Mouse (Mus musculus): Measurements from ENCODE around the gene Tmem102. TPM values are rescaled to one million over a fixed set of nuclear protein-coding genes. Genes with fewer than 3 reads are reported as not detected.

The Tmem102 gene
- polyA plus RNA-seq (2015; fragmentation: Nextera tagmentation; extraction: Ambion mirVana): 19.9 and 20.4 TPM in 2 replicates

DNA sequence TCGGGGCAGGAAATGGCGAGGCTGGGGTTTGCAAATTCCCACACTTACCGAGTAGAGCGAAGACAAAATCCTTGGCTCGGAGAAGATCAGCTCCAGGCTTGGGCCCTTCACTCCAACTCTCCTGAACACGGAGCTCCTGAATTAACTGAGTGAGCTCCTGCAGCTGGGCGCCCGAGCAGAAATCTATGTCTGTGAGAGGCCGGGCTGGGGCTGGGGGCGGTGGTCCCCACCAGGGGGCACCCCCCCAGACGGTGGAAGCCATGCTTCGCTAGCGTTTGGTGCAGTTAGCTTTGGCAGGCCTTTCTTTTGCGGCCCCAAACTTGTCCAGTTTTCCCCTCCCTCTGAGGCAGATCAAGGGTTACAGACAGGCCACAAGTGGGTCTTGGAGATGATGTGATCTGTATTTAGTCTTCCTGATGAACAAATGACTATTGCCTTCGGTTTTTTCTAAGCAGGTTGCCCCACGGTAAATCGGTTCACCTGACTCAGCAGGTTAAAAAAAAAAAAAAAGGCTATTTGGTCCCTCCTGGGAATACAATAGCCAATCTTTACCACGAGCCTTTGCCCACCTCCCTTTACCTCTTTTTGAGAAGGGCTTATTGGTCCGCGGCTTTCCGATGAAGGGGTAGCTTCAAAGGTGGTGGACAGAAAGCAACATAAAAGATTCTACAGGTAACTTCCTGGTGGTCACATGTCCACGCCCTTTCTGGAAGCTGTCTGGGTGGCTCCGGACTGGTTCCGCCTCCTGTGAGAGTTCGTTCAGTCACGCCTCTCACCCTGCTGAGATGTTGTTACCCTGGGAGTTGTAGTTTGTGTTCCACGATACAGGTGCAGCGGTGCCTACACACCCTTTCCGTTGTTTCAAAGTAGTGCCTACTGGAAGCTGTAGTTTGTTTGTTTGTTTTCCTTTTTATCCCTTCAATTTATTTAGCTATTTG, at the start of gene Tmem102:
Gene Tmem102 (minus strand): TSS at position 653 of the 938 bp plus-strand sequence.
- peak within 1 kb of the TSS; percentile 56 for H3K4me3 ChIP-seq (replicated peaks)
- no peaks in the 10 kb centered on the region for H3K9me3 ChIP-seq
- 11% methylated on average over 29 of the region's 29 CpGs for WGBS
- no peak within 1 kb of the TSS; the same call in 1 of the 2 replicates for H3K9ac ChIP-seq
- H3K27me3 ChIP-seq (replicated peaks): peaks cover 6% of the 10 kb centered on the region; the same call in 1 of the 2 replicates
- peak; percentile 33; the same call in 1 of the 2 replicates for ATAC-seq (ENCODE audit: insufficient read depth, low FRiP score, low read depth)
- no peaks in the 10 kb centered on the region for H3K36me3 ChIP-seq
- H3K27ac ChIP-seq: no peak within 1 kb of the TSS; the same call in 1 of the 2 replicates
- peaks cover 46% of the 10 kb centered on the region for H3K4me1 ChIP-seq
- H3K4me2 ChIP-seq: peak within 1 kb of the TSS; percentile 98

- Histone ChIP-seq H3K27me3 (replicated peaks) (peaks cover 4% of the 10 kb centered on the region; the same call in 1 of the 2 replicates), H3K36me3 (peaks cover 27% of the 10 kb centered on the region), H3K27ac (no peak overlapping the region), H3K4me1 (peaks cover 7% of the 10 kb centered on the region), H3K9me3 (no peaks in the 10 kb centered on the region), H3K9ac (no peak overlapping the region), H3K4me3 (replicated peaks) (no peak overlapping the region), H3K4me2 (no peak overlapping the region)
- WGBS: 83% methylated on average over 10 of the region's 10 CpGs
- no peak for ATAC-seq (ENCODE audit: insufficient read depth, low FRiP score, low read depth)
These were observed 49.3 kb upstream of the Tmem102 start for GRCm38 (mm10) chr11:69854680-69855079.

DNA sequence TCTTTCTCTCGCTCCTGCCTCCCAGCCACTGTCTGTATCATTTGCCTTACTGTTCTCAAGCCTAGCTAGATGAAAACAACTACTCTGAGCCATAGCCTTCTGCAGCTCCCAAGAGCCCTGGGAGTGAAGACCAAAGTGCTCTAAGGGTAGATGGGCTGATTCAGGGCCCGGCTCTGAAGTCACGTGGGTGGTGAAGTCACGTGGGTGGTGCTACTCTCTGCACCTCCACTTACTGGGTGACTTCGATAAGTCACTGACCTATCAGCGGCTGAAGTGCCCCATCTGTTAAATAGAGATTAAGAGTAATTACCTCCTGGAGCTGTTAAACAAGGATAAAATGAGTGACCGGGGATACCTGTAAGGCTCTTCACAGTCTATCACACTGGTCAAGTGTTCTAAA, 48.6 kb upstream of the Tmem102 start:
- Histone ChIP-seq H3K9me3 (no peaks in the 10 kb centered on the region), H3K4me2 (0 out of 2 replicates have a peak overlapping the region, but pooled peaks have one; percentile 4), H3K27me3 (replicated peaks) (peaks cover under 1% of the 10 kb centered on the region; the same call in 1 of the 2 replicates), H3K4me3 (replicated peaks) (no peak overlapping the region), H3K27ac (no peak overlapping the region), H3K36me3 (peaks cover 32% of the 10 kb centered on the region), H3K9ac (no peak overlapping the region), H3K4me1 (peaks cover 9% of the 10 kb centered on the region)
- 49% methylated on average over 7 of the region's 7 CpGs for WGBS
- peak; percentile 82 for ATAC-seq (ENCODE audit: insufficient read depth, low FRiP score, low read depth)

DNA sequence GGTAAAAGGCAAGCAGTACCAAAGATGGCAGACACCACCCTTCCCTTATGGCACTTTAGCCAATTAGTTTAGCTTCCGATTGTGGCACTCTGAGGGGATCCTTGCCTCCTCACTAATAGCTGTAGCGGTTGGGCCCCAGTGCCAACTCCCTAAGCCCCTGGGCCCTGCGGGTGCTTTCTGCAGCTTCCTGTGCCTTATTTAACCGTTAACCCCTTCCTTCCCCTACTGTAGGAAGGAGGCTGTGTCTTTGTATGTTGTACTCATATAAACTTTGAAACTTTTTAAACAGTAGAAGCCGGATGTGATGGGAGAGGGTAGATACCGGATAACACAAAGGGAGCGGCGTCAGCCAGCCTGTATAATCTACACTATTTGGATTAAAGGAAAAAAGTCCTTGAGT, 45.3 kb upstream of the Tmem102 start:
- no peak overlapping the region for H3K4me3 ChIP-seq (replicated peaks)
- no peaks in the 10 kb centered on the region for H3K9me3 ChIP-seq
- no peak for ATAC-seq (ENCODE audit: insufficient read depth, low FRiP score, low read depth)
- no peak overlapping the region for H3K9ac ChIP-seq
- H3K27me3 ChIP-seq (replicated peaks): no peaks in the 10 kb centered on the region
- 73% methylated on average over 8 of the region's 8 CpGs for WGBS
- H3K4me1 ChIP-seq: peaks cover 22% of the 10 kb centered on the region
- H3K36me3 ChIP-seq: peaks cover 44% of the 10 kb centered on the region
- H3K4me2 ChIP-seq: no peak overlapping the region
- no peak overlapping the region for H3K27ac ChIP-seq

GRCm38 (mm10) chr11:69849884-69850283, 44.5 kb upstream of the Tmem102 start:
- Histone ChIP-seq H3K4me3 (replicated peaks) (no peak overlapping the region), H3K36me3 (peaks cover 44% of the 10 kb centered on the region), H3K4me2 (no peak overlapping the region), H3K27me3 (replicated peaks) (no peaks in the 10 kb centered on the region), H3K27ac (no peak overlapping the region), H3K4me1 (peaks cover 23% of the 10 kb centered on the region), H3K9me3 (no peaks in the 10 kb centered on the region), H3K9ac (no peak overlapping the region)
- no peak for ATAC-seq (ENCODE audit: insufficient read depth, low FRiP score, low read depth)
- WGBS: 90% methylated on average over 15 of the region's 15 CpGs

DNA sequence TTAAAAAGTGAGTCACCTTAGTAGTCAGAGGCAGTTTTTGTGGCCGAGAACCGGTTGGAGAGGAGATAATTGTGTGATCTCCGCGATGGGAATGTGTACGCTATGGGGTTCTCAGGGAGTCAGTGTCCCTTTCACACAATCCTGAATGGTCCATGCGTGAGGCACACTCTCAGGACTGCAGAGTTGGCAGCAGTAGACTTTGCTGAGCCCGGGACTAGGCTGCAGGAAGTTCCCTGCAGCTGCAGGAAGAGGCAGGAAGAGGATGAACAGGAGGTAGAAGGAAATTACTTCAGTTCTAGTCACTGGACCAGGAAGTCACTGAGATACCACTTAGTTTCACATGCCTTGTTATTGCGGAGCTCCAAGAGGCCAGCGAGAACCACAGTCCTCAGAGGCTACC, 43.7 kb upstream of the Tmem102 start:
- H3K27ac ChIP-seq: 0 out of 2 replicates have a peak overlapping the region, but pooled peaks have one; percentile 3

DNA sequence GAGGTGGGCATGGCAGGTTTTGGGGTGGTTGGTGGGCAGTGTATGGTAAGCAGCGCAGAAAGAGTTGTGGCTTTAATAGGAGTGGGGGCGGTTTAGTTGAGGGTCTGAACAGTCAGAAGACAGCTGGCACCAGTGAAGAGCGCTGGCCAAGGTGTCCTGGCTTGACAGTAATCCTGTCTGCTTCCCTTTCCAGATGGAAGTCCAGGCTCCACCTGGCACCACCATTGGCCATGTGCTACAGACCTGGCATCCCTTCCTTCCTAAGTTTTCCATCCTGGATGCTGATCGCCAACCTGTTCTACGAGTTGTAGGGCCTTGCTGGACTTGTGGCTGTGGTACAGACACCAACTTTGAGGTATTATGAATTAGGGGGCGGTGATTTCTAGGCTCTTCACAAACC, 42.6 kb upstream of the Tmem102 start:
- H3K27ac ChIP-seq: no peak overlapping the region
- no peaks in the 10 kb centered on the region for H3K9me3 ChIP-seq
- peak overlapping the region; percentile 72 for H3K4me3 ChIP-seq (replicated peaks)
- 95% methylated on average over 6 of the region's 6 CpGs for WGBS
- H3K36me3 ChIP-seq: peaks cover 44% of the 10 kb centered on the region
- H3K4me2 ChIP-seq: peak overlapping the region; percentile 84
- H3K9ac ChIP-seq: no peak overlapping the region
- H3K4me1 ChIP-seq: peaks cover 21% of the 10 kb centered on the region
- no peaks in the 10 kb centered on the region for H3K27me3 ChIP-seq (replicated peaks)
- ATAC-seq (ENCODE audit: insufficient read depth, low FRiP score, low read depth): no peak

More for the DNA sequence above, 43.7 kb upstream of the Tmem102 start:
- Histone ChIP-seq H3K9me3 (no peaks in the 10 kb centered on the region), H3K4me1 (peaks cover 23% of the 10 kb centered on the region), H3K9ac (no peak overlapping the region), H3K4me2 (no peak overlapping the region), H3K4me3 (replicated peaks) (no peak overlapping the region), H3K36me3 (peaks cover 44% of the 10 kb centered on the region), H3K27me3 (replicated peaks) (no peaks in the 10 kb centered on the region)
- ATAC-seq (ENCODE audit: insufficient read depth, low FRiP score, low read depth): no peak
- 81% methylated on average over 9 of the region's 9 CpGs for WGBS

DNA sequence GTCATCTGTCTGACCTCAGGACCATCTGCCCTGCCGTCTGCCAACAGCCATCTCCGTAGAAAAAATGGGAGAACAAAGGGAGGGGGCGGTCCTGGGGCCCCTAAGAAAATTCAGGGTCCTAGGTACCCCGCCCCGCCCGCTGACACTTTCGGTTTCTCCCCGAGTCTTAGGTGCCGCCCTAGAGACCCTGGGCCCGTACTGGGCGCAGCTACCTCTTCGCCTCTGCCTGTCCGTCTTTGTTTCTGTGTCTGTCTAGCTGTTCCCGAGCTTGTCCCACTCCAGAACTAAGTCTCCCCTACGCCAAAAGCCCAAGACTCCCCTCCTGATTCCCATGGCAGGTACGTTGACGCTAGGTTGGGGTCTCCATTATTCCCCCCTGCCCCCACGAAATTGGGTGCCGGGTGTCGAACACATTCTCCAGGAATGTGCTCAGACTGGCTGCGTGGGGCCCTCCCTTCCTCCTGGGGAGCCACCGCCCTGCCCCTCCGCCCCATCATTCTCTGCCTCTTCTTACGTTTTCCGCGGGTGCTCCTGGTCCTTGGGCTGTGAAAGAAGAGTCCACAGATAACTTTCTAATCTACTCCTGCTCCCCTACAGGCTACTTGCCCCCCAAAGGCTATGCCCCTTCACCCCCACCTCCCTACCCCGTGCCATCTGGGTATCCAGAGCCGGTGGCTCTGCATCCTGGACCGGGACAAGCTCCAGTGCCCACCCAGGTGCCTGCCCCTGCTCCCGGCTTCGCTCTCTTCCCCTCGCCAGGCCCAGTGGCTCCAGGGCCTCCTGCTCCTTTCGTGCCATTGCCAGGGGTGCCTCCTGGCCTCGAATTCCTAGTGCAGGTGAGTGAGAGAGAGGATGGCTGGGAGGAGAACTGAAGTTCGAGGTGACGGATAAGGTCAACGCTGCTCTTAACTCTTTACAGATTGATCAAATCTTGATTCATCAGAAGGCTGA, 41.6 kb upstream of the Tmem102 start:
- Histone ChIP-seq H3K27me3 (replicated peaks) (no peaks in the 10 kb centered on the region), H3K4me2 (peak overlapping the region; percentile 84), H3K27ac (peak overlapping the region; percentile 93), H3K9me3 (no peaks in the 10 kb centered on the region), H3K9ac (peak overlapping the region; percentile 59), H3K4me1 (peaks cover 20% of the 10 kb centered on the region), H3K4me3 (replicated peaks) (peak overlapping the region; percentile 72), H3K36me3 (peaks cover 37% of the 10 kb centered on the region)
- ATAC-seq (ENCODE audit: insufficient read depth, low FRiP score, low read depth): peak; percentile 44
- 10% methylated on average over 37 of the region's 37 CpGs for WGBS

DNA sequence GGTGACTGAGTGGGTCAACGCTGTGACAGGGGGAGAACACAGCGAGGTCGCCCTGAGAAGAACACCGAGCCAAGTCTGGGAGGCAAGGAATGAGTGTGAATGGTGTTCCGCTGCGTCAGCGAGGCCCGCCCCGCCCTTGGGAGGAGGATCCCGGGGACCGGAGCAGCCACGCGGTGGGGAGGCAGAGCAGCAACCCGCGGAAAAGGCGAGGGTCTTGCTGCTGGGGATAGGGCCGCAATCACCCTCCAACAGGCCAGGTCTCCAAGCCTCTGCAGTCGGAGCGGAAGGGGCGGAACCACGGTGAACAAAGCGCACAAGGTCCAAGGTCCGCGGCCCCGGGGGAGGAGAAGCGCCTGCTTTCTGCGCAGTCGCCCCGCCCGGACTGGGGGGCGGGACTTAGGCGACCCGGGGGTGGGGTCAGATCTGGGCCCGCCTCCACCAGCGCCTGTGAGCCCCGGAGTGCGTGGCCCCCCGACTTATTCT, 40.8 kb upstream of the Tmem102 start, which contains the start of gene Plscr3:
Gene Plscr3 (plus strand): TSS at position 179 of the 483 bp plus-strand sequence.
- under 1% methylated on average over 38 of the region's 38 CpGs for WGBS
- Histone ChIP-seq H3K4me2 (peak within 1 kb of the TSS; percentile 84), H3K27me3 (replicated peaks) (no peaks in the 10 kb centered on the region), H3K9ac (peak within 1 kb of the TSS; percentile 59), H3K36me3 (peaks cover 33% of the 10 kb centered on the region), H3K4me1 (peaks cover 20% of the 10 kb centered on the region), H3K4me3 (replicated peaks) (peak within 1 kb of the TSS; percentile 72), H3K27ac (peak within 1 kb of the TSS; percentile 93), H3K9me3 (no peaks in the 10 kb centered on the region)
- peak; percentile 92 for ATAC-seq (ENCODE audit: insufficient read depth, low FRiP score, low read depth)

DNA sequence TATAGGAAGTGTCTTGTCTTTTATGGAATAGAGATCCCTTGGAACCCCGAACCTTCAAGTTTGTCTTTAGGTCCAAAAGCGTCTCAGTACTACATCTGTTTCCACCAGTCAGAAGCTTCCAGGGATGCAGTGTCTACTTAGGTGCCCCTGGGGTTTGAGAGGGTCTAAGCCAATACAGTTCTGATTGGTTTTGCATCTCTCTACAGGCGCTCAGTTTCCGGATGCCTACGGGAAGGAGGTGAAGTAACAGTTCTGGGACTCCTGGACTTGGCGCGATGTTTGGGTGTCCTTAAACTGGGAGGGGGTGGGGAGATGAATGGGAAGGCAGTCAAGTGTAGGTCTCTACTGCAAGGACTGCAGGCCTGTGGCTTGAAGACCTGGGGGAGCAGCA, 33.3 kb upstream of the Tmem102 start:
- Histone ChIP-seq H3K4me1 (peaks cover 34% of the 10 kb centered on the region), H3K9me3 (no peaks in the 10 kb centered on the region), H3K4me3 (replicated peaks) (peak overlapping the region; percentile 77), H3K4me2 (peak overlapping the region; percentile 91), H3K27ac (peak overlapping the region; percentile 91), H3K36me3 (no peaks in the 10 kb centered on the region), H3K27me3 (replicated peaks) (peaks cover 3% of the 10 kb centered on the region; the same call in 1 of the 2 replicates), H3K9ac (peak overlapping the region; percentile 73)
- WGBS: under 1% methylated on average over 7 of the region's 7 CpGs
- no peak for ATAC-seq (ENCODE audit: insufficient read depth, low FRiP score, low read depth)

Measured in stomach, embryonic 15.5 days (tissue).